Mouse (Mus musculus): ENCODE measurements around the gene Tas2r109. TPM values are rescaled to one million over a fixed set of nuclear protein-coding genes. Genes with fewer than 3 reads are reported as not detected.
"Not testable (repeated sequence)": the region's sequence is repeated elsewhere in the genome, so short reads cannot be mapped to it uniquely, and the experiment has no call there.

The Tas2r109 gene
- polyA plus RNA-seq (2012; ENCODE audit: insufficient read depth, insufficient read length, low replicate concordance, missing spikeins) = not detected in 2 replicates

DNA sequence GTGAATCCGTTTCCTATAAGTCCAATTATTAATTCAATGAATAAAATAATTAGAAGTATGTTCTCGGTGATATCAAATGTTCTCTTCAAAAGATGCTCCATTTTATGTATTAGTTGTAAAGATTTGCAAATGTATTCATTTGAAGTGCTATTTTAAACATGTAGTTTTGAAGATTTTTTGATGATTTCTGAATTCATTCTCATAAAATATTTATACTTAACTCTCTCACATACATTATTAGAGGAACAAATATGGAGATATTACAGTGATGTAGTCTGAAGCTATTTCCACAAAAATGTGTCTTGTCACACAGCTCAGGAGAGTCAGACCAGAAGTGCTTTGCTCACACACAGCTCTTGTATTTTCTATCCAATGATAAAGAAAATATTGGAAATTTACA is at the start of gene Tas2r109:
Gene Tas2r109 (minus strand): TSS at position 101 of the 400 bp plus-strand sequence.
- no peak for TF ChIP-seq POLR2A (IDR thresholded peaks at IDR 0.05; ENCODE audit: insufficient read depth, low read depth, low read length)
- no peak for TF ChIP-seq CTCF (IDR thresholded peaks at IDR 0.05; ENCODE audit: insufficient read depth, low read depth, low read length)
- 71% methylated on average over 2 of the region's 2 CpGs for WGBS
- no peaks in the 10 kb centered on the region for H3K4me1 ChIP-seq (ENCODE audit: control insufficient read depth, insufficient read depth, low read length)
- no peak within 1 kb of the TSS for H3K4me3 ChIP-seq (ENCODE audit: insufficient read depth, low read depth, low read length)
- H3K27ac ChIP-seq (ENCODE audit: insufficient read depth, low read depth, low read length) = no peak within 1 kb of the TSS

GRCm38 (mm10) chr6:132957819-132958218 is 22.9 kb downstream of the Tas2r109 start, which contains the start of gene Tas2r131:
Tas2r131 (minus strand) TSS chr6:132957919.
- WGBS = 67% methylated on average over 1 of the region's 1 CpGs

DNA sequence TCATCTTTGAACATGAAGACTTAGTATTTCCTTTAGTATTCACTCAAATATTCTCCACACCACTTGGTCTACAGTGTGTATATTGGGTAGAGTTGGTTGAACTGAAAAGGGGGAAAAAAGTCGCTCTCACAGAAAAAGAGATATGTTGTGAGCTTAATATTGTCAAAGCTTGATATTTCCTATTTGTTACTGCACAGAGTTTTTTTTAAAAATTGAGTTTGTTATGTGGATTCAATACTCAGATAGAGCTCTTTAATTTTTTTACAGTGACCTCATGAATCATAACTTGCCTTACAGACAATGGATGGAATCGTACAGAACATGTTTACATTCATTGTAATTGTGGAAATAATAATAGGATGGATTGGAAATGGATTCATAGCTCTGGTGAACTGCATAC is 30.0 kb downstream of the Tas2r109 start, which contains the start of gene Tas2r129:
Gene Tas2r129 (plus strand): TSS at position 301 of the 400 bp plus-strand sequence.
- TF ChIP-seq POLR2A (IDR thresholded peaks at IDR 0.05; ENCODE audit: insufficient read depth, low read depth, low read length) (no peak), CTCF (IDR thresholded peaks at IDR 0.05; ENCODE audit: insufficient read depth, low read depth, low read length) (no peak)
- WGBS = 81% methylated on average over 2 of the region's 2 CpGs
- no peak within 1 kb of the TSS for H3K4me3 ChIP-seq (ENCODE audit: insufficient read depth, low read depth, low read length)
- H3K4me1 ChIP-seq (ENCODE audit: control insufficient read depth, insufficient read depth, low read length) = no peaks in the 10 kb centered on the region
- no peak within 1 kb of the TSS for H3K27ac ChIP-seq (ENCODE audit: insufficient read depth, low read depth, low read length)

More at GRCm38 (mm10) chr6:132957819-132958218, 22.9 kb downstream of the Tas2r109 start, which contains the start of gene Tas2r131:
- TF ChIP-seq CTCF (IDR thresholded peaks at IDR 0.05; ENCODE audit: insufficient read depth, low read depth, low read length) (no peak), POLR2A (IDR thresholded peaks at IDR 0.05; ENCODE audit: insufficient read depth, low read depth, low read length) (no peak)
- Histone ChIP-seq H3K4me1 (ENCODE audit: control insufficient read depth, insufficient read depth, low read length) (no peaks in the 10 kb centered on the region), H3K4me3 (ENCODE audit: insufficient read depth, low read depth, low read length) (no peak within 1 kb of the TSS), H3K27ac (ENCODE audit: insufficient read depth, low read depth, low read length) (no peak within 1 kb of the TSS)

GRCm38 (mm10) chr6:132941376-132941775 is 39.4 kb downstream of the Tas2r109 start:
- H3K27ac ChIP-seq (ENCODE audit: insufficient read depth, low read depth, low read length); H3K4me3 ChIP-seq (ENCODE audit: insufficient read depth, low read depth, low read length); H3K4me1 ChIP-seq (ENCODE audit: control insufficient read depth, insufficient read depth, low read length): not testable (repeated sequence)

Other genes starting within 250 kb of the Tas2r109 start
- not detected in 2 replicates for gene Tas2r115, start 242.9 kb downstream of the Tas2r109 start, polyA plus RNA-seq (2012; ENCODE audit: insufficient read depth, insufficient read length, low replicate concordance, missing spikeins)
- not detected in 2 replicates for gene Tas2r124, start 226.2 kb downstream of the Tas2r109 start, polyA plus RNA-seq (2012; ENCODE audit: insufficient read depth, insufficient read length, low replicate concordance, missing spikeins)
- gene Tas2r102, start 218.8 kb downstream of the Tas2r109 start, polyA plus RNA-seq (2012; ENCODE audit: insufficient read depth, insufficient read length, low replicate concordance, missing spikeins) = not detected in 2 replicates
- not detected in 2 replicates for gene Tas2r136, start 202.8 kb downstream of the Tas2r109 start, polyA plus RNA-seq (2012; ENCODE audit: insufficient read depth, insufficient read length, low replicate concordance, missing spikeins)
- gene Tas2r117, start 178.1 kb downstream of the Tas2r109 start, polyA plus RNA-seq (2012; ENCODE audit: insufficient read depth, insufficient read length, low replicate concordance, missing spikeins) = not detected in 2 replicates
- not detected in 2 replicates for gene Tas2r123, start 133.8 kb downstream of the Tas2r109 start, polyA plus RNA-seq (2012; ENCODE audit: insufficient read depth, insufficient read length, low replicate concordance, missing spikeins)
- not detected in 2 replicates for gene Tas2r116, start 125.5 kb downstream of the Tas2r109 start, polyA plus RNA-seq (2012; ENCODE audit: insufficient read depth, insufficient read length, low replicate concordance, missing spikeins)
- not detected in 2 replicates for gene Tas2r110, start 113.0 kb downstream of the Tas2r109 start, polyA plus RNA-seq (2012; ENCODE audit: insufficient read depth, insufficient read length, low replicate concordance, missing spikeins)
- gene Tas2r113, start 88.0 kb downstream of the Tas2r109 start, polyA plus RNA-seq (2012; ENCODE audit: insufficient read depth, insufficient read length, low replicate concordance, missing spikeins) = not detected in 2 replicates
- not detected in 2 replicates for gene Tas2r125, start 71.3 kb downstream of the Tas2r109 start, polyA plus RNA-seq (2012; ENCODE audit: insufficient read depth, insufficient read length, low replicate concordance, missing spikeins)
- not detected in 2 replicates for gene Tas2r129, start 29.9 kb downstream of the Tas2r109 start, polyA plus RNA-seq (2012; ENCODE audit: insufficient read depth, insufficient read length, low replicate concordance, missing spikeins)
- gene Tas2r131, start 23.0 kb downstream of the Tas2r109 start, polyA plus RNA-seq (2012; ENCODE audit: insufficient read depth, insufficient read length, low replicate concordance, missing spikeins) = not detected in 2 replicates
- gene Tas2r103, start 56.1 kb upstream of the Tas2r109 start, polyA plus RNA-seq (2012; ENCODE audit: insufficient read depth, insufficient read length, low replicate concordance, missing spikeins) = not detected in 2 replicates
- gene Tas2r140, start 74.9 kb upstream of the Tas2r109 start, polyA plus RNA-seq (2012; ENCODE audit: insufficient read depth, insufficient read length, low replicate concordance, missing spikeins) = not detected in 2 replicates
- gene Smim10l1, start 123.9 kb upstream of the Tas2r109 start, polyA plus RNA-seq (2012; ENCODE audit: insufficient read depth, insufficient read length, low replicate concordance, missing spikeins) = 171 TPM in 1 of 2 replicates, not detected in the other

All from olfactory bulb, adult 2 months (tissue).